ENCODE assay signal across 11 mouse cellular contexts in the genomic region with DNA sequence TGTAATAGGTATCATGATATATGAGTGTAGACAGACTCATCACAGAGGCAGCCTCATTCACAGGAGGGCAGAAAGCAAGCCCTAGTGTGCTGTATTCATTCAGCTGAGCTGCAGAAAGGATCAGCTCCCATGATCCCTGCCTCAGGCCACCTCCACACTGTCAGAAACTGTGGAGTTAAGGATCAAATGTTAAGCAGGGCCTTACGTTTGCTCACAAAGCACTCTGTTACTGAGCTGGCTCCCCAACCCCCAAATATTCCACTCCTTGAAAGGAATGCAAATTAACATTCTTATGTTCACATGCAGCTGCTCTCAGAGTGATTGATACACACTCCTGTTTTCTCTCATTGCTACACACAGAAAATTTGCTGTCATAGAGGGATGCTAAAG.
DNase-seq lines count a peak whose midpoint lies in the region; ATAC-seq and TF ChIP-seq lines count a peak whose summit lies in the region.
"Had no signal": no experiment of that assay in that cellular context is flagged by ENCODE, and none has a peak within 500 bp of the region (broad histone marks: within the 10 kb centered on the region; RNA-seq: fewer than 3 reads in every experiment).

No protein-coding gene starts in this region.

- DNase-seq in intestine, embryonic 14.5 days (ENCODE audit: low spot score) = peak; percentile 53
- DNase-seq in embryonic facial prominence, embryonic 14.5 days (ENCODE audit: low spot score) = peak; percentile 90
- DNase-seq in hindlimb bud, embryonic 11.5 days (ENCODE audit: extremely low spot score, low read depth, low spot score) = peak; percentile 14
- DNase-seq in neural tube, embryonic 11.5 days (ENCODE audit: low spot score) = peak; percentile 53
- no peak for DNase-seq in liver, postnatal 0 days
- DNase-seq in heart, adult 2 months = no peak
- DNase-seq in spleen, postnatal 36 days (ENCODE audit: low spot score in 2 of 2) = no peak
- DNase-seq: cerebellum, postnatal 14 days had no signal

- no peaks in the 10 kb centered on the region for H3K79me2 ChIP-seq in heart, adult 2 months (replicated peaks; ENCODE audit: control insufficient read depth, insufficient read depth, low read length)

- no peak for TF ChIP-seq CTCF in intestine, postnatal 0 days (IDR thresholded peaks at IDR 0.05; ENCODE audit: low read depth)
- TF ChIP-seq CTCF in liver, postnatal 0 days (IDR thresholded peaks at IDR 0.05; ENCODE audit: low read depth) = no peak
- no peak for TF ChIP-seq CTCF in heart, adult 2 months (IDR thresholded peaks at IDR 0.05)

- no peaks in the 10 kb centered on the region for H3K9me3 ChIP-seq in intestine, embryonic 14.5 days (ENCODE audit: control insufficient read depth, low read length)
- H3K9me3 ChIP-seq in intestine, postnatal 0 days (ENCODE audit: control insufficient read depth) = no peaks in the 10 kb centered on the region
- no peaks in the 10 kb centered on the region for H3K9me3 ChIP-seq in embryonic facial prominence, embryonic 14.5 days (ENCODE audit: control insufficient read depth, low read length)
- H3K9me3 ChIP-seq in neural tube, embryonic 11.5 days (ENCODE audit: control insufficient read depth, low read length) = no peaks in the 10 kb centered on the region
- H3K9me3 ChIP-seq in liver, postnatal 0 days (ENCODE audit: low read length) = no peaks in the 10 kb centered on the region
- H3K9me3 ChIP-seq: heart, embryonic 12.5 days had no signal

- no peak for TF ChIP-seq EP300 in liver, postnatal 0 days (IDR thresholded peaks at IDR 0.05; ENCODE audit: low read depth)
- TF ChIP-seq EP300 in heart, adult 2 months (IDR thresholded peaks at IDR 0.05; ENCODE audit: insufficient read depth, low read depth, low read length) = no peak

- intact Hi-C loops in heart, adult 2 months (cut with DNase I) = no loop called here

- no peaks in the 10 kb centered on the region for H3K27me3 ChIP-seq in intestine, embryonic 14.5 days (replicated peaks; ENCODE audit: control insufficient read depth, insufficient read depth, low read length)
- H3K27me3 ChIP-seq in intestine, postnatal 0 days (replicated peaks; ENCODE audit: control insufficient read depth, insufficient read depth, low read length) = no peaks in the 10 kb centered on the region
- no peaks in the 10 kb centered on the region for H3K27me3 ChIP-seq in embryonic facial prominence, embryonic 14.5 days (replicated peaks; ENCODE audit: control insufficient read depth, insufficient read depth, low read length)
- H3K27me3 ChIP-seq in neural tube, embryonic 11.5 days (ENCODE audit: control insufficient read depth, insufficient read depth, low read length) = no peaks in the 10 kb centered on the region
- H3K27me3 ChIP-seq in liver, postnatal 0 days (ENCODE audit: insufficient read depth, low read length) = no peaks in the 10 kb centered on the region
- H3K27me3 ChIP-seq in heart, adult 2 months (ENCODE audit: control insufficient read depth, insufficient read depth, low read length) = no peaks in the 10 kb centered on the region
- H3K27me3 ChIP-seq: heart, embryonic 12.5 days had no signal

- no peak overlapping the region for H3K4me3 ChIP-seq in intestine, embryonic 14.5 days (ENCODE audit: low read depth, low read length)
- H3K4me3 ChIP-seq in intestine, postnatal 0 days (ENCODE audit: low read depth, low read length) = no peak overlapping the region
- no peak overlapping the region for H3K4me3 ChIP-seq in embryonic facial prominence, embryonic 14.5 days (ENCODE audit: low read depth, low read length)
- no peak overlapping the region for H3K4me3 ChIP-seq in neural tube, embryonic 11.5 days (ENCODE audit: low read depth, low read length)
- no peak overlapping the region for H3K4me3 ChIP-seq in liver, postnatal 0 days (ENCODE audit: low read depth, low read length)
- H3K4me3 ChIP-seq in heart, adult 2 months = no peak overlapping the region
- H3K4me3 ChIP-seq: heart, embryonic 12.5 days had no signal

- no peak overlapping the region for H3K4me2 ChIP-seq in intestine, embryonic 14.5 days (ENCODE audit: low read length)
- no peak overlapping the region for H3K4me2 ChIP-seq in intestine, postnatal 0 days (replicated peaks; ENCODE audit: low read depth)
- H3K4me2 ChIP-seq in embryonic facial prominence, embryonic 14.5 days (ENCODE audit: low read depth, low read length) = no peak overlapping the region
- no peak overlapping the region for H3K4me2 ChIP-seq in neural tube, embryonic 11.5 days (ENCODE audit: low read depth)
- H3K4me2 ChIP-seq in liver, postnatal 0 days (ENCODE audit: low read depth, low read length) = no peak overlapping the region
- H3K4me2 ChIP-seq: heart, embryonic 12.5 days; liver, embryonic 11.5 days had no signal

- ATAC-seq in intestine, embryonic 14.5 days (replicated peaks; ENCODE audit: low FRiP score, low TSS enrichment, low read depth) = peak; percentile 66; the same call in 1 of the 2 replicates
- ATAC-seq in intestine, postnatal 0 days = no peak
- peak; percentile 91 for ATAC-seq in embryonic facial prominence, embryonic 14.5 days (ENCODE audit: low read depth)
- ATAC-seq in neural tube, embryonic 11.5 days (ENCODE audit: insufficient read depth, low FRiP score, low TSS enrichment) = peak; percentile 82
- no peak for ATAC-seq in liver, postnatal 0 days

- H3K4me1 ChIP-seq in intestine, embryonic 14.5 days (replicated peaks; ENCODE audit: control insufficient read depth, insufficient read depth, low read length) = peaks cover 15% of the 10 kb centered on the region; the same call in 1 of the 2 replicates
- no peaks in the 10 kb centered on the region for H3K4me1 ChIP-seq in intestine, postnatal 0 days (replicated peaks; ENCODE audit: control insufficient read depth, insufficient read depth, low read length)
- peaks cover 9% of the 10 kb centered on the region; the same call in 1 of the 2 replicates for H3K4me1 ChIP-seq in embryonic facial prominence, embryonic 14.5 days (ENCODE audit: control insufficient read depth, insufficient read depth, low read length)
- H3K4me1 ChIP-seq in neural tube, embryonic 11.5 days (ENCODE audit: control insufficient read depth, insufficient read depth, low read length) = peaks cover 13% of the 10 kb centered on the region
- no peaks in the 10 kb centered on the region for H3K4me1 ChIP-seq in liver, postnatal 0 days (ENCODE audit: insufficient read depth)
- no peaks in the 10 kb centered on the region for H3K4me1 ChIP-seq in heart, adult 2 months (ENCODE audit: control insufficient read depth, insufficient read depth, low read length)

- 12% methylated on average over 1 of the region's 1 CpGs for WGBS in intestine, embryonic 14.5 days
- 45% methylated on average over 1 of the region's 1 CpGs for WGBS in intestine, postnatal 0 days
- WGBS in embryonic facial prominence, embryonic 14.5 days = 6% methylated on average over 1 of the region's 1 CpGs
- WGBS in neural tube, embryonic 11.5 days = 4% methylated on average over 1 of the region's 1 CpGs
- 52% methylated on average over 1 of the region's 1 CpGs for WGBS in liver, postnatal 0 days (ENCODE audit: insufficient replicate concordance)
- 46% methylated on average over 1 of the region's 1 CpGs for WGBS in heart, adult 2 months

- TF ChIP-seq POLR2A in heart, adult 2 months (IDR thresholded peaks at IDR 0.05; ENCODE audit: insufficient read depth, low read depth, low read length) = no peak

- peak overlapping the region; percentile 29; the same call in 1 of the 2 replicates for H3K27ac ChIP-seq in intestine, embryonic 14.5 days (ENCODE audit: low read depth)
- H3K27ac ChIP-seq in intestine, postnatal 0 days (ENCODE audit: low read depth, low read length) = no peak overlapping the region
- 0 out of 2 replicates have a peak overlapping the region, but pooled peaks have one; percentile 36 for H3K27ac ChIP-seq in embryonic facial prominence, embryonic 14.5 days (replicated peaks; ENCODE audit: low read depth, low read length)
- H3K27ac ChIP-seq in neural tube, embryonic 11.5 days (ENCODE audit: low read depth, low read length) = peak overlapping the region; percentile 47
- no peak overlapping the region for H3K27ac ChIP-seq in liver, postnatal 0 days (ENCODE audit: low read depth)
- no peak overlapping the region for H3K27ac ChIP-seq in heart, adult 2 months

- no peaks in the 10 kb centered on the region for H3K36me3 ChIP-seq in intestine, embryonic 14.5 days (ENCODE audit: control insufficient read depth, insufficient read depth, low read length)
- no peaks in the 10 kb centered on the region for H3K36me3 ChIP-seq in intestine, postnatal 0 days (ENCODE audit: control insufficient read depth, insufficient read depth)
- H3K36me3 ChIP-seq in embryonic facial prominence, embryonic 14.5 days (ENCODE audit: control insufficient read depth, insufficient read depth, low read length) = no peaks in the 10 kb centered on the region
- H3K36me3 ChIP-seq in neural tube, embryonic 11.5 days (ENCODE audit: control insufficient read depth, insufficient read depth, low read length) = no peaks in the 10 kb centered on the region
- H3K36me3 ChIP-seq in liver, postnatal 0 days (replicated peaks; ENCODE audit: insufficient read depth, low read length) = no peaks in the 10 kb centered on the region
- H3K36me3 ChIP-seq in heart, adult 2 months (ENCODE audit: control insufficient read depth, insufficient read depth, low read length) = no peaks in the 10 kb centered on the region
- H3K36me3 ChIP-seq: heart, embryonic 12.5 days had no signal

- no peak overlapping the region for H3K9ac ChIP-seq in intestine, embryonic 14.5 days (ENCODE audit: low read length)
- H3K9ac ChIP-seq in intestine, postnatal 0 days (ENCODE audit: low read depth, low read length) = no peak overlapping the region
- H3K9ac ChIP-seq in embryonic facial prominence, embryonic 14.5 days (ENCODE audit: low read depth, low read length) = no peak overlapping the region
- no peak overlapping the region for H3K9ac ChIP-seq in neural tube, embryonic 11.5 days (ENCODE audit: low read length)
- no peak overlapping the region for H3K9ac ChIP-seq in liver, postnatal 0 days (replicated peaks)
- H3K9ac ChIP-seq in heart, adult 2 months (ENCODE audit: low read depth, low read length) = no peak overlapping the region
- H3K9ac ChIP-seq: heart, embryonic 12.5 days had no signal

Comparison
In these comparisons a context has a peak if more than half of its experiments do, and no peak if none do; other contexts are left out.
1. ATAC-seq: peak in intestine, embryonic 14.5 days (single experiment), embryonic facial prominence, embryonic 14.5 days (single experiment) and neural tube, embryonic 11.5 days (single experiment); none in intestine, postnatal 0 days (single experiment) and liver, postnatal 0 days (single experiment).
2. H3K27ac ChIP-seq: peak in intestine, embryonic 14.5 days (single experiment), embryonic facial prominence, embryonic 14.5 days (single experiment) and neural tube, embryonic 11.5 days (single experiment); none in intestine, postnatal 0 days (single experiment), liver, postnatal 0 days (single experiment) and heart, adult 2 months (single experiment).
3. DNase-seq: peak in intestine, embryonic 14.5 days (single experiment), embryonic facial prominence, embryonic 14.5 days (single experiment), hindlimb bud, embryonic 11.5 days (single experiment) and neural tube, embryonic 11.5 days (single experiment); none in liver, postnatal 0 days (single experiment), heart, adult 2 months (0 of 2) and spleen, postnatal 36 days (0 of 2).